Mouse (Mus musculus) embryonic fibroblast, embryonic 13.5 days (primary cell): ENCODE results near the gene Nfib.

ENCODE experiments used
- CTCF ChIP-seq: IDR thresholded peaks from 2 replicates; pipeline ENCODE4 v1.5.1; 2011; ENCODE audit warnings: mild to moderate bottlenecking, control low read depth, low read length, moderate library complexity, borderline replicate concordance; ENCODE audit not compliant: insufficient read depth
- POLR2A ChIP-seq: IDR thresholded peaks from 2 replicates; pipeline ENCODE4 v1.6.1; 2011; ENCODE audit warnings: low read depth, mild to moderate bottlenecking, control low read depth, low read length, moderate library complexity

DNA sequence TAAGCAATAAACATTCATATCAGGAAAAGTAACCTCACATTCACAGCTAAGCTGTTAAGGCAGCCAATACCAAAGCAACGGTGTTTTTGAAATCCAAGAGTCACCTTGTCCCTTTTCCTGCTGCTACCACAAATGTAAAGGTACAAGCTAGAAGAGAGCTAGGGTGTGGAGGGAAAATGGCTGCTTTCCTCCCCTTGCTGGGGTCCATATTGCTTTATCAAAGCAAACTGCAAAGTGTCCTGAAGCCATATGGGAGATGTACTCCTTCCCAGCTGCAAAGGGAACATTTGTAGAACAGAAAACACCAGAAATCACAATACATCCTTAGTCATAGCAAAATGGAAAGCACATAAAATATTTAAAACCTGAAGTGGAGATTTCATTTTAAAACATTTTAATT, 456.6 kb downstream of the Nfib start:
- TF ChIP-seq CTCF = no peak
- no peak for TF ChIP-seq POLR2A
